Mouse (Mus musculus) G1E (cell line): Measurements from ENCODE around the gene Btbd2.
"Not testable (repeated sequence)": the region's sequence is repeated elsewhere in the genome, so short reads cannot be mapped to it uniquely, and the experiment has no call there.

Experiments
- CTCF ChIP-seq: IDR thresholded peaks from 2 replicates; pipeline ENCODE4 v1.5.1; 2012; ENCODE audit warnings: low read depth, low read length, inconsistent platforms, mixed read lengths
- GATA1 ChIP-seq: IDR thresholded peaks from 2 replicates; pipeline ENCODE4 v1.6.1; 2012; ENCODE audit warnings: borderline replicate concordance, low read length, inconsistent platforms, mixed read lengths
- POLR2AphosphoS5 ChIP-seq: IDR thresholded peaks from 2 replicates; pipeline ENCODE4 v1.6.1; 2012; ENCODE audit warnings: low read depth, low read length, inconsistent platforms; ENCODE audit not compliant: insufficient replicate concordance

- TF ChIP-seq CTCF, GATA1, POLR2AphosphoS5: not testable (repeated sequence)
These were observed 51.1 kb downstream of the Btbd2 start, which contains the start of gene Gm49322 for GRCm38 (mm10) chr10:80605721-80606120.
